Mouse (Mus musculus) urinary bladder, adult 18-20 months (tissue): ENCODE data around the gene Josd2.

ENCODE experiments used
- DNase-seq, 2 experiments: peaks; one replicate each; pipeline ENCODE4 v3.0.0; 2022; ENCODE audit warnings: low spot score in 2 of 2, mixed read lengths in 2 of 2

Gene Josd2

GRCm38 (mm10) chr7:44472558-44472885 lies 4.7 kb downstream of the Josd2 start:
- no peak for DNase-seq

- DNase-seq = no peak
Observed at GRCm38 (mm10) chr7:44472961-44473646, 5.3 kb downstream of the Josd2 start.

GRCm38 (mm10) chr7:44474419-44474818 lies 6.6 kb downstream of the Josd2 start:
- no peak for DNase-seq

- DNase-seq = no peak
Observed at GRCm38 (mm10) chr7:44475046-44475614, 7.3 kb downstream of the Josd2 start.

- no peak for DNase-seq
Observed at GRCm38 (mm10) chr7:44482836-44483435, 15.2 kb downstream of the Josd2 start.

GRCm38 (mm10) chr7:44484109-44484508 lies 16.3 kb downstream of the Josd2 start:
- DNase-seq = no peak

GRCm38 (mm10) chr7:44484841-44485571 lies 17.2 kb downstream of the Josd2 start:
- peak; percentile 40 to 55 for DNase-seq

GRCm38 (mm10) chr7:44485572-44486195 lies 17.9 kb downstream of the Josd2 start:
- no peak for DNase-seq

GRCm38 (mm10) chr7:44486927-44487575 lies 19.3 kb downstream of the Josd2 start:
- DNase-seq = no peak

- no peak for DNase-seq
Observed at GRCm38 (mm10) chr7:44487936-44488335, 20.2 kb downstream of the Josd2 start.

- DNase-seq = no peak
Observed at GRCm38 (mm10) chr7:44488545-44488944, 20.8 kb downstream of the Josd2 start.

- no peak for DNase-seq
Observed at GRCm38 (mm10) chr7:44490281-44490680, 22.5 kb downstream of the Josd2 start.

- no peak for DNase-seq
Observed at GRCm38 (mm10) chr7:44491391-44491790, 23.6 kb downstream of the Josd2 start.

- no peak for DNase-seq
Observed at GRCm38 (mm10) chr7:44492166-44492826, 24.5 kb downstream of the Josd2 start.

- DNase-seq = no peak
Observed at GRCm38 (mm10) chr7:44494681-44495080, 26.9 kb downstream of the Josd2 start.

- DNase-seq = no peak
Observed at GRCm38 (mm10) chr7:44495086-44495485, 27.3 kb downstream of the Josd2 start.

- peak; percentile 94 to 95 for DNase-seq
Observed at GRCm38 (mm10) chr7:44495992-44496770, 28.4 kb downstream of the Josd2 start, which contains the start of the genes Emc10 and Fam71e1. Gene Emc10 (minus strand): TSS chr7:44496529. Gene Fam71e1 (plus strand): TSS chr7:44496581.

- DNase-seq = no peak
Observed at GRCm38 (mm10) chr7:44496771-44497109, 29.0 kb downstream of the Josd2 start.

- no peak for DNase-seq
Observed at GRCm38 (mm10) chr7:44497361-44498055, 29.7 kb downstream of the Josd2 start.

- no peak for DNase-seq
Observed at GRCm38 (mm10) chr7:44498922-44499321, 31.1 kb downstream of the Josd2 start.
